32 mouse cellular contexts compared by ENCODE assay signal in the genomic region with DNA sequence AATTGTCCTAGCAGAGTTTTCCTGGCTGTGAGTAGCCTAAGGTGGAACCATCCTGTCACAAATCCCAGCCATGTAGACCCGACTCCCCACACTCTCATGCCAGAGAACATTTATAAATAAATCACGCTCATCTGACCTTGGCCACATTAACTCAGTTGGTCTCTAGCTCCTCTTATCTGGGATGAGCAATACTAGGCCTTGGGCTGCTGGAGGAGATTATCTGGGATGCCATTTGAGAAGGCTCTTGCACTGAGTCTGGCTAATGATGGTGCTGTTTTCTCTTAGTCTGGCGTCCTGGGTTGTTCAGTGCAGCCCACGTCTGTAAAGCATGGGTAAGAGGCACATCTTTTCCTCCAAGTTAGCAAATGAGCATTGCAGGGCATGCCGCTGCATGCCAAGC. TPM values are rescaled to one million over a fixed set of nuclear protein-coding genes. Genes with fewer than 3 reads are reported as not detected.
DNase-seq lines count a peak whose midpoint lies in the region; ATAC-seq and TF ChIP-seq lines count a peak whose summit lies in the region.
"Had no signal": no experiment of that assay in that cellular context is flagged by ENCODE, and none has a peak within 500 bp of the region (broad histone marks: within the 10 kb centered on the region; RNA-seq: fewer than 3 reads in every experiment).

No protein-coding gene starts in this region.

- no peak overlapping the region for H3K4me3 ChIP-seq in liver, embryonic 11.5 days (ENCODE audit: low read depth, low read length)
- H3K4me3 ChIP-seq in liver, postnatal 0 days (ENCODE audit: low read depth, low read length), result no peak overlapping the region
- H3K4me3 ChIP-seq in forebrain, embryonic 12.5 days (replicated peaks), result no peak overlapping the region
- H3K4me3 ChIP-seq: embryonic facial prominence, embryonic 12.5 days; embryonic facial prominence, embryonic 15.5 days; forebrain, embryonic 15.5 days; heart, adult 2 months; heart, embryonic 10.5 days; heart, embryonic 13.5 days; hindbrain, embryonic 10.5 days; hindbrain, embryonic 13.5 days; intestine, embryonic 15.5 days had no signal

- TF ChIP-seq EP300 in liver, postnatal 0 days (IDR thresholded peaks at IDR 0.05; ENCODE audit: low read depth), result no peak

- H3K9me3 ChIP-seq in liver, embryonic 11.5 days (ENCODE audit: control insufficient read depth, low read length), result no peaks in the 10 kb centered on the region
- no peaks in the 10 kb centered on the region for H3K9me3 ChIP-seq in liver, postnatal 0 days (ENCODE audit: low read length)
- H3K9me3 ChIP-seq in forebrain, embryonic 12.5 days, result no peaks in the 10 kb centered on the region
- H3K9me3 ChIP-seq: embryonic facial prominence, embryonic 12.5 days; embryonic facial prominence, embryonic 15.5 days; forebrain, embryonic 15.5 days; G1E; heart, embryonic 10.5 days; heart, embryonic 13.5 days; hindbrain, embryonic 10.5 days; hindbrain, embryonic 13.5 days; intestine, embryonic 15.5 days had no signal

- no peak overlapping the region for H3K9ac ChIP-seq in liver, embryonic 11.5 days (ENCODE audit: low read depth, low read length)
- no peak overlapping the region for H3K9ac ChIP-seq in liver, postnatal 0 days (replicated peaks)
- H3K9ac ChIP-seq in forebrain, embryonic 12.5 days, result no peak overlapping the region
- H3K9ac ChIP-seq: embryonic facial prominence, embryonic 12.5 days; embryonic facial prominence, embryonic 15.5 days; forebrain, embryonic 15.5 days; heart, embryonic 13.5 days; hindbrain, embryonic 13.5 days; intestine, embryonic 15.5 days had no signal

- H3K36me3 ChIP-seq in liver, embryonic 11.5 days (ENCODE audit: control insufficient read depth, insufficient read depth, low read length), result no peaks in the 10 kb centered on the region
- H3K36me3 ChIP-seq in liver, postnatal 0 days (replicated peaks; ENCODE audit: insufficient read depth, low read length), result no peaks in the 10 kb centered on the region
- H3K36me3 ChIP-seq in forebrain, embryonic 12.5 days (replicated peaks), result no peaks in the 10 kb centered on the region
- H3K36me3 ChIP-seq: forebrain, embryonic 15.5 days; G1E; heart, embryonic 10.5 days; hindbrain, embryonic 13.5 days had no signal

- no peaks in the 10 kb centered on the region for H3K4me1 ChIP-seq in liver, embryonic 11.5 days (replicated peaks; ENCODE audit: control insufficient read depth, insufficient read depth, low read length)
- H3K4me1 ChIP-seq in liver, postnatal 0 days (ENCODE audit: insufficient read depth), result no peaks in the 10 kb centered on the region
- H3K4me1 ChIP-seq in forebrain, embryonic 12.5 days, result no peaks in the 10 kb centered on the region
- H3K4me1 ChIP-seq: embryonic facial prominence, embryonic 12.5 days; embryonic facial prominence, embryonic 15.5 days; heart, embryonic 10.5 days; hindbrain, embryonic 10.5 days; hindbrain, embryonic 13.5 days; intestine, embryonic 15.5 days had no signal

- no peak overlapping the region for H3K4me2 ChIP-seq in liver, embryonic 11.5 days
- no peak overlapping the region for H3K4me2 ChIP-seq in liver, postnatal 0 days (ENCODE audit: low read depth, low read length)
- no peak overlapping the region for H3K4me2 ChIP-seq in forebrain, embryonic 12.5 days
- H3K4me2 ChIP-seq: embryonic facial prominence, embryonic 12.5 days; embryonic facial prominence, embryonic 15.5 days; forebrain, embryonic 15.5 days; heart, embryonic 13.5 days; hindbrain, embryonic 13.5 days; intestine, embryonic 15.5 days had no signal

- peak; percentile 78 for DNase-seq in adrenal gland, adult 2 months
- no peak for DNase-seq in adrenal gland, postnatal 4 days (ENCODE audit: low spot score in 2 of 2)
- no peak for DNase-seq in liver, embryonic 11.5 days (ENCODE audit: low spot score)
- no peak for DNase-seq in liver, postnatal 0 days
- peak; percentile 43 for DNase-seq in adrenal gland, postnatal 10 days
- peak; percentile 56 to 57 for DNase-seq in adrenal gland, postnatal 36 days
- DNase-seq: B cell, adult 2 months; cerebellum, adult 11 months; cerebellum, adult 2 months; cerebellum, adult 9-11 months; cerebellum, postnatal 25 days; gastrocnemius, postnatal 25 days; heart, adult 2 months; kidney, adult 11 months had no signal

- ATAC-seq in liver, embryonic 11.5 days (replicated peaks; ENCODE audit: low FRiP score), result 0 out of 2 replicates have a peak, but pooled peaks have one; percentile 37
- ATAC-seq in liver, postnatal 0 days, result no peak
- no peak for ATAC-seq in forebrain, embryonic 12.5 days (ENCODE audit: low FRiP score)
- ATAC-seq: forebrain, embryonic 15.5 days; hindbrain, embryonic 16.5 days; intestine, embryonic 15.5 days; Patski had no signal

- H3K27me3 ChIP-seq in liver, embryonic 11.5 days (replicated peaks; ENCODE audit: control insufficient read depth, insufficient read depth, low read length), result no peaks in the 10 kb centered on the region
- no peaks in the 10 kb centered on the region for H3K27me3 ChIP-seq in liver, postnatal 0 days (ENCODE audit: insufficient read depth, low read length)
- no peaks in the 10 kb centered on the region for H3K27me3 ChIP-seq in forebrain, embryonic 12.5 days
- H3K27me3 ChIP-seq: CH12.LX; embryonic facial prominence, embryonic 12.5 days; embryonic facial prominence, embryonic 15.5 days; forebrain, embryonic 15.5 days; heart, embryonic 13.5 days; hindbrain, embryonic 13.5 days; intestine, embryonic 15.5 days; Patski had no signal

- no peak overlapping the region for H3K27ac ChIP-seq in liver, embryonic 11.5 days (ENCODE audit: low read depth, low read length)
- H3K27ac ChIP-seq in liver, postnatal 0 days (ENCODE audit: low read depth), result no peak overlapping the region
- no peak overlapping the region for H3K27ac ChIP-seq in forebrain, embryonic 12.5 days
- H3K27ac ChIP-seq: embryonic facial prominence, embryonic 12.5 days; embryonic facial prominence, embryonic 15.5 days; forebrain, embryonic 15.5 days; heart, adult 2 months; heart, embryonic 10.5 days; heart, embryonic 13.5 days; hindbrain, embryonic 10.5 days; hindbrain, embryonic 13.5 days; intestine, embryonic 15.5 days had no signal

- 69% methylated on average over 5 of the region's 5 CpGs for WGBS in liver, embryonic 11.5 days
- WGBS in liver, postnatal 0 days (ENCODE audit: insufficient replicate concordance), result 71% methylated on average over 5 of the region's 5 CpGs
- WGBS in forebrain, embryonic 12.5 days, result 81% methylated on average over 5 of the region's 5 CpGs

- no peak for TF ChIP-seq CTCF in liver, postnatal 0 days (IDR thresholded peaks at IDR 0.05; ENCODE audit: low read depth)

RNA-seq across cellular contexts. Expression of a gene that starts 7.5 kb away (rescaled TPM):
- 100 to 1,000 TPM; 111 to 120 TPM for total RNA-seq in adrenal gland, adult 2 months (2021)
- 67.0 and 96.3 TPM in 2 replicates for polyA plus RNA-seq in adrenal gland, adult 2 months (2012; rRNA removed)
- total RNA-seq in adrenal gland, postnatal 4 days (2021), result 100 to 1,000 TPM in 1 of 2 experiments, 10 to 100 TPM in 1; 94.4 to 118 TPM
- polyA plus RNA-seq in liver, embryonic 11.5 days (2014; fragmentation: Nextera tagmentation; extraction: Ambion mirVana), result 5.7 and 7.7 TPM in 2 replicates
- polyA plus RNA-seq in liver, postnatal 0 days (2015; fragmentation: Nextera tagmentation; extraction: Ambion mirVana), result 3.7 and 4.2 TPM in 2 replicates
- 10 to 100 TPM; 35.8 to 43.8 TPM for total RNA-seq in adrenal gland, postnatal 10 days (2021)
- total RNA-seq in adrenal gland, postnatal 36 days (2021), result 10 to 100 TPM; 94.4 to 98.7 TPM
- polyA plus RNA-seq in forebrain, embryonic 12.5 days (2016; fragmentation: Nextera tagmentation; extraction: Ambion mirVana), result 8.0 and 8.9 TPM in 2 replicates
- total RNA-seq: CH12.LX, G1E had no signal
- polyA plus RNA-seq: G1E had no signal

RNA-seq across cellular contexts. Expression of a gene that starts 14.6 kb away (rescaled TPM):
- under 1 TPM; 0.12 to 0.14 TPM for total RNA-seq in adrenal gland, adult 2 months (2021)
- not detected in 2 replicates for polyA plus RNA-seq in adrenal gland, adult 2 months (2012; rRNA removed)
- total RNA-seq in adrenal gland, postnatal 4 days (2021), result under 1 TPM in 1 of 2 experiments, not detected in 1; 0.03 TPM
- not detected in 2 replicates for polyA plus RNA-seq in liver, embryonic 11.5 days (2014; fragmentation: Nextera tagmentation; extraction: Ambion mirVana)
- not detected in 2 replicates for polyA plus RNA-seq in liver, postnatal 0 days (2015; fragmentation: Nextera tagmentation; extraction: Ambion mirVana)
- total RNA-seq in adrenal gland, postnatal 10 days (2021), result under 1 TPM in 1 of 2 experiments, not detected in 1; 0.12 TPM
- total RNA-seq in adrenal gland, postnatal 36 days (2021), result under 1 TPM; 0.16 to 0.20 TPM
- polyA plus RNA-seq in forebrain, embryonic 12.5 days (2016; fragmentation: Nextera tagmentation; extraction: Ambion mirVana), result 0.04 and 0.11 TPM in 2 replicates
- total RNA-seq: CH12.LX; common myeloid progenitor, adult 5-6 weeks; heart, adult 2 months; heart, postnatal 25 days had no signal
- polyA plus RNA-seq: embryonic facial prominence, embryonic 12.5 days; G1E; heart, embryonic 10.5 days; heart, embryonic 13.5 days; heart, postnatal 0 days; intestine, embryonic 15.5 days; Patski had no signal

RNA-seq across cellular contexts. Expression of a gene that starts 35.4 kb away (rescaled TPM):
- total RNA-seq in adrenal gland, adult 2 months (2021), result not detected
- polyA plus RNA-seq in adrenal gland, adult 2 months (2012; rRNA removed), result not detected in 2 replicates
- under 1 TPM in 1 of 2 experiments, not detected in 1; 0.22 TPM for total RNA-seq in adrenal gland, postnatal 4 days (2021)
- not detected in 2 replicates for polyA plus RNA-seq in liver, embryonic 11.5 days (2014; fragmentation: Nextera tagmentation; extraction: Ambion mirVana)
- not detected in 2 replicates for polyA plus RNA-seq in liver, postnatal 0 days (2015; fragmentation: Nextera tagmentation; extraction: Ambion mirVana)
- under 1 TPM in 1 of 2 experiments, not detected in 1; 0.33 TPM for total RNA-seq in adrenal gland, postnatal 10 days (2021)
- total RNA-seq in adrenal gland, postnatal 36 days (2021), result not detected
- not detected in 2 replicates for polyA plus RNA-seq in forebrain, embryonic 12.5 days (2016; fragmentation: Nextera tagmentation; extraction: Ambion mirVana)
- total RNA-seq: common myeloid progenitor, adult 5-6 weeks had no signal
- polyA plus RNA-seq: cerebellum, adult 2 months; embryonic facial prominence, embryonic 12.5 days; forebrain, embryonic 11.5 days; forebrain, embryonic 15.5 days; G1E; gonadal fat pad, adult 2 months; heart, embryonic 10.5 days; hindbrain, embryonic 10.5 days; hindbrain, embryonic 13.5 days; hindbrain, embryonic 16.5 days; intestine, embryonic 15.5 days; Patski had no signal

Comparison
In these comparisons a context has a peak if more than half of its experiments do, and no peak if none do; other contexts are left out.
1. DNase-seq: peak in adrenal gland, adult 2 months (single experiment), adrenal gland, postnatal 10 days (single experiment) and adrenal gland, postnatal 36 days (2 of 2); none in adrenal gland, postnatal 4 days (0 of 2), liver, embryonic 11.5 days (single experiment) and liver, postnatal 0 days (single experiment).